Comparison of ENCODE assay signal across 30 mouse cellular contexts in genomic region chr11:120684660-120685059, GRCm38 (mm10). TPM values are rescaled to one million over a fixed set of nuclear protein-coding genes. Genes with fewer than 3 reads are reported as not detected.
DNase-seq lines count a peak whose midpoint lies in the region; ATAC-seq and TF ChIP-seq lines count a peak whose summit lies in the region.
"Had no signal": no experiment of that assay in that cellular context is flagged by ENCODE, and none has a peak within 500 bp of the region (broad histone marks: within the 10 kb centered on the region; RNA-seq: fewer than 3 reads in every experiment).

No protein-coding gene starts in this region.

- H3K4me3 ChIP-seq in gastrocnemius, adult 2 months: no peak overlapping the region
- no peak overlapping the region for H3K4me3 ChIP-seq in lung, embryonic 14.5 days (ENCODE audit: low read depth, low read length)
- no peak overlapping the region for H3K4me3 ChIP-seq in stomach, postnatal 0 days (ENCODE audit: low read depth, low read length)
- H3K4me3 ChIP-seq: embryonic facial prominence, embryonic 13.5 days; forebrain, embryonic 10.5 days; heart, embryonic 13.5 days; megakaryocyte, embryonic 14.5 days; midbrain, embryonic 12.5 days had no signal

- H3K4me2 ChIP-seq in lung, embryonic 14.5 days: no peak overlapping the region
- no peak overlapping the region for H3K4me2 ChIP-seq in stomach, postnatal 0 days (replicated peaks; ENCODE audit: low read depth)
- H3K4me2 ChIP-seq: embryonic facial prominence, embryonic 13.5 days; heart, embryonic 13.5 days; liver, embryonic 11.5 days; midbrain, embryonic 12.5 days had no signal

- ATAC-seq in lung, embryonic 14.5 days (ENCODE audit: insufficient read depth): no peak
- ATAC-seq in stomach, postnatal 0 days (ENCODE audit: low FRiP score, low TSS enrichment): no peak
- no peak for ATAC-seq in megakaryocyte, adult 5-6 weeks (ENCODE audit: poor library complexity, severe bottlenecking)
- ATAC-seq: forebrain, embryonic 16.5 days; intestine, embryonic 16.5 days had no signal

- no peak for DNase-seq in gastrocnemius, adult 2 months
- no peak for DNase-seq in gastrocnemius, adult 8-10 months (ENCODE audit: low spot score in 2 of 2)
- no peak for DNase-seq in lung, embryonic 14.5 days
- peak; percentile 44 for DNase-seq in lung, postnatal 14 days
- DNase-seq in stomach, postnatal 0 days (ENCODE audit: low spot score): no peak
- no peak for DNase-seq in right cerebral cortex, adult 18-20 months
- DNase-seq in cerebellum, adult 11 months: no peak
- DNase-seq: adrenal gland, adult 8-10 months; cerebellum, adult 11-12 months; cerebellum, adult 9-11 months; gastrocnemius, postnatal 10 days; heart, postnatal 14 days; kidney, adult 8-10 months; kidney, postnatal 4 days; layer of hippocampus, postnatal 36 days; spleen, adult 18-20 months; thymus, adult 2 months; thymus, postnatal 36 days had no signal

- no peak overlapping the region for H3K9ac ChIP-seq in lung, embryonic 14.5 days
- no peak overlapping the region for H3K9ac ChIP-seq in stomach, postnatal 0 days (ENCODE audit: low read length)
- H3K9ac ChIP-seq: embryonic facial prominence, embryonic 13.5 days; heart, embryonic 13.5 days; midbrain, embryonic 12.5 days had no signal

- 67% methylated on average over 2 of the region's 2 CpGs for WGBS in lung, embryonic 14.5 days
- 74% methylated on average over 2 of the region's 2 CpGs for WGBS in stomach, postnatal 0 days

- H3K36me3 ChIP-seq in lung, embryonic 14.5 days (ENCODE audit: insufficient read depth): peaks cover 70% of the 10 kb centered on the region
- H3K36me3 ChIP-seq in stomach, postnatal 0 days (ENCODE audit: control insufficient read depth, insufficient read depth, low read length): peaks cover 7% of the 10 kb centered on the region

- TF ChIP-seq CTCF in gastrocnemius, adult 2 months (IDR thresholded peaks at IDR 0.05): no peak
- TF ChIP-seq CTCF in lung, embryonic 14.5 days (IDR thresholded peaks at IDR 0.05; ENCODE audit: low read depth): no peak
- no peak for TF ChIP-seq CTCF in stomach, postnatal 0 days (IDR thresholded peaks at IDR 0.05; ENCODE audit: low read depth)

- no peaks in the 10 kb centered on the region for H3K9me3 ChIP-seq in lung, embryonic 14.5 days (ENCODE audit: low read depth, low read length)
- H3K9me3 ChIP-seq in stomach, postnatal 0 days (ENCODE audit: control insufficient read depth, low read length): no peaks in the 10 kb centered on the region
- H3K9me3 ChIP-seq: embryonic facial prominence, embryonic 13.5 days; forebrain, embryonic 10.5 days; G1E; heart, embryonic 13.5 days; megakaryocyte, embryonic 14.5 days; midbrain, embryonic 12.5 days had no signal

- H3K27me3 ChIP-seq in lung, embryonic 14.5 days (ENCODE audit: insufficient read depth, low read length): no peaks in the 10 kb centered on the region
- H3K27me3 ChIP-seq in stomach, postnatal 0 days (ENCODE audit: control insufficient read depth, insufficient read depth, low read length): no peaks in the 10 kb centered on the region
- H3K27me3 ChIP-seq: embryonic facial prominence, embryonic 13.5 days; heart, embryonic 13.5 days; megakaryocyte, embryonic 14.5 days; midbrain, embryonic 12.5 days had no signal

- peaks cover 14% of the 10 kb centered on the region for H3K4me1 ChIP-seq in lung, embryonic 14.5 days (ENCODE audit: insufficient read depth)
- peaks cover 4% of the 10 kb centered on the region; the same call in 1 of the 2 replicates for H3K4me1 ChIP-seq in stomach, postnatal 0 days (replicated peaks; ENCODE audit: control insufficient read depth, insufficient read depth)
- H3K4me1 ChIP-seq: forebrain, embryonic 10.5 days; midbrain, embryonic 12.5 days had no signal

- TF ChIP-seq EP300 in stomach, postnatal 0 days (optimal IDR thresholded peaks at IDR 0.05): no peak

- H3K27ac ChIP-seq in gastrocnemius, adult 2 months: peak overlapping the region; percentile 72
- H3K27ac ChIP-seq in lung, embryonic 14.5 days (ENCODE audit: low read depth): peak overlapping the region; percentile 52; the same call in 1 of the 2 replicates
- H3K27ac ChIP-seq in stomach, postnatal 0 days (replicated peaks): 0 out of 2 replicates have a peak overlapping the region, but pooled peaks have one; percentile 30
- H3K27ac ChIP-seq: embryonic facial prominence, embryonic 13.5 days; forebrain, embryonic 10.5 days; heart, embryonic 13.5 days; kidney, postnatal 0 days; midbrain, embryonic 12.5 days had no signal

- intact Hi-C loops in gastrocnemius, adult 2 months (cut with DNase I): no loop called here

RNA-seq across cellular contexts. Expression of gene Aspscr1, which starts 11.9 kb away (rescaled TPM):
- 10 to 100 TPM; 31.2 to 32.4 TPM for total RNA-seq in gastrocnemius, adult 2 months (2021)
- total RNA-seq in gastrocnemius, adult 8-10 months (2022): 10 to 100 TPM; 32.2 to 39.8 (median 35.2) TPM
- 124 and 130 TPM in 2 replicates for polyA plus RNA-seq in lung, embryonic 14.5 days (2014; fragmentation: Nextera tagmentation; extraction: Ambion mirVana)
- polyA plus RNA-seq in stomach, postnatal 0 days (2015; fragmentation: Nextera tagmentation; extraction: Ambion mirVana): 74.1 and 81.1 TPM in 2 replicates
- 57.9 and 63.1 TPM in 2 replicates for total RNA-seq in megakaryocyte, adult 5-6 weeks (2015)
- total RNA-seq in megakaryocyte, adult 5-6 weeks (2017): 59.5 and 70.2 TPM in 2 replicates

RNA-seq across cellular contexts. Expression of gene Notum, which starts 23.7 kb away (rescaled TPM):
- not detected for total RNA-seq in gastrocnemius, adult 2 months (2021)
- under 1 TPM in 1 of 4 experiments, not detected in 3; 0.22 TPM for total RNA-seq in gastrocnemius, adult 8-10 months (2022)
- polyA plus RNA-seq in lung, embryonic 14.5 days (2014; fragmentation: Nextera tagmentation; extraction: Ambion mirVana): 3.9 and 5.3 TPM in 2 replicates
- polyA plus RNA-seq in stomach, postnatal 0 days (2015; fragmentation: Nextera tagmentation; extraction: Ambion mirVana): 1.4 and 2.7 TPM in 2 replicates
- not detected in 2 replicates for total RNA-seq in megakaryocyte, adult 5-6 weeks (2015)
- total RNA-seq in megakaryocyte, adult 5-6 weeks (2017): not detected in 2 replicates
- total RNA-seq: common myeloid progenitor, adult 5-6 weeks had no signal
- polyA plus RNA-seq: G1E had no signal

RNA-seq across cellular contexts. Expression of gene Cenpx, which starts 28.9 kb away (rescaled TPM):
- 10 to 100 TPM; 22.1 to 32.3 TPM for total RNA-seq in gastrocnemius, adult 2 months (2021)
- total RNA-seq in gastrocnemius, adult 8-10 months (2022): 10 to 100 TPM; 26.1 to 31.0 (median 27.3) TPM
- polyA plus RNA-seq in lung, embryonic 14.5 days (2014; fragmentation: Nextera tagmentation; extraction: Ambion mirVana): 168 and 173 TPM in 2 replicates
- 123 and 127 TPM in 2 replicates for polyA plus RNA-seq in stomach, postnatal 0 days (2015; fragmentation: Nextera tagmentation; extraction: Ambion mirVana)
- total RNA-seq in megakaryocyte, adult 5-6 weeks (2015): 84.6 and 95.8 TPM in 2 replicates
- total RNA-seq in megakaryocyte, adult 5-6 weeks (2017): 67.0 and 71.5 TPM in 2 replicates

RNA-seq across cellular contexts. Expression of gene Lrrc45, which starts 29.1 kb away (rescaled TPM):
- 1 to 10 TPM; 3.6 to 4.4 TPM for total RNA-seq in gastrocnemius, adult 2 months (2021)
- 1 to 10 TPM; 1.8 to 4.4 (median 2.9) TPM for total RNA-seq in gastrocnemius, adult 8-10 months (2022)
- polyA plus RNA-seq in lung, embryonic 14.5 days (2014; fragmentation: Nextera tagmentation; extraction: Ambion mirVana): 44.1 and 46.1 TPM in 2 replicates
- 18.7 and 20.4 TPM in 2 replicates for polyA plus RNA-seq in stomach, postnatal 0 days (2015; fragmentation: Nextera tagmentation; extraction: Ambion mirVana)
- total RNA-seq in megakaryocyte, adult 5-6 weeks (2015): 6.3 and 7.2 TPM in 2 replicates
- 21.0 and 21.6 TPM in 2 replicates for total RNA-seq in megakaryocyte, adult 5-6 weeks (2017)

RNA-seq across cellular contexts. Expression of gene Rac3, which starts 36.6 kb away (rescaled TPM):
- 1 to 10 TPM in 1 of 2 experiments, under 1 TPM in 1; 0.87 to 1.3 TPM for total RNA-seq in gastrocnemius, adult 2 months (2021)
- 1 to 10 TPM in 2 of 4 experiments, under 1 TPM in 2; 0.75 to 1.2 (median 0.89) TPM for total RNA-seq in gastrocnemius, adult 8-10 months (2022)
- polyA plus RNA-seq in lung, embryonic 14.5 days (2014; fragmentation: Nextera tagmentation; extraction: Ambion mirVana): 10.3 and 10.7 TPM in 2 replicates
- 21.9 and 22.1 TPM in 2 replicates for polyA plus RNA-seq in stomach, postnatal 0 days (2015; fragmentation: Nextera tagmentation; extraction: Ambion mirVana)
- 0.25 and 0.83 TPM in 2 replicates for total RNA-seq in megakaryocyte, adult 5-6 weeks (2015)
- 1.4 TPM in 1 of 2 replicates, not detected in the other for total RNA-seq in megakaryocyte, adult 5-6 weeks (2017)
- total RNA-seq: common myeloid progenitor, adult 5-6 weeks had no signal
